Mouse (Mus musculus): ENCODE results near the gene Mex3d.

DNA sequence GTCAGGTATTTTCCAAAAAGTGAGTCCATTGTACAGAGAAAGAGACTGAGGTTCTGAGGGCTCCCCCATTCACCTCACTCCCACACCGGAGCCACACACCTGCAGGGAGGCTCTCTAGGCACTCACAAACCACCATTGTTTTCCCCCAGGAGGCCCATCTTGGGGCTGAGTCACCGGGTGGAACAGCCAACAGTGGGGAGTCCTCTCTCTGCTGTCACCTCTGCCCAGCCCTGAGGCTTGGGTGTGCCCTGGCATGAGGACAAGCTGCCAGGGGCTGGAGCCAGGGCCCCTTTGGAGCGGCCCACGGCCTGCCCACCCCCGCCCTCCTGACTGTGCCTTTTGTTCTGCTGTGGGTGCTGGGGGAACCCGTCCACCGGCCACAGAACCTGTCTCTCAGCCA lies 48.3 kb upstream of the Mex3d start:
- TF ChIP-seq CTCF (IDR thresholded peaks at IDR 0.05; ENCODE audit: insufficient read depth, low read length) (no peak), POLR2A (IDR thresholded peaks at IDR 0.05; ENCODE audit: borderline replicate concordance, extremely low read depth, low read depth, low read length) (no peak)

Data from lung, adult 2 months (tissue).